Mouse (Mus musculus) liver, embryonic 15.5 days (tissue): ENCODE results near the gene Cog8. TPM values are rescaled to one million over a fixed set of nuclear protein-coding genes. Genes with fewer than 3 reads are reported as not detected.

ENCODE experiments used
- ATAC-seq: fragments of 200-750 bp; cut with Nextera tagmentation; 2 replicates; pipeline ENCODE4 v1.8.0; 2017; ENCODE audit warnings: moderate number of reproducible peaks, mild to moderate bottlenecking, moderate library complexity; ENCODE audit not compliant: insufficient read depth
- H3K27ac ChIP-seq: fragments of 300-500 bp; sonication (generic); replicated peaks from 2 replicates; pipeline ENCODE4 v1.5.1; 2015; ENCODE audit warnings: mild to moderate bottlenecking, inconsistent platforms
- H3K27me3 ChIP-seq: fragments of 300-500 bp; sonication (generic); 2 replicates; pipeline ENCODE4 v1.6.1; 2015; ENCODE audit warnings: mild to moderate bottlenecking, inconsistent platforms
- H3K36me3 ChIP-seq: fragments of 300-500 bp; sonication (generic); replicated peaks from 2 replicates; pipeline ENCODE4 v1.6.1; 2015; ENCODE audit warnings: moderate library complexity, mild to moderate bottlenecking, inconsistent platforms
- H3K4me1 ChIP-seq: fragments of 300-500 bp; sonication (generic); replicated peaks from 2 replicates; pipeline ENCODE4 v1.6.1; 2015; ENCODE audit warnings: inconsistent platforms
- H3K4me2 ChIP-seq: fragments of 300-500 bp; sonication (generic); 2 replicates; pipeline ENCODE4 v1.6.1; 2015; ENCODE audit warnings: moderate library complexity, mild to moderate bottlenecking, inconsistent platforms
- H3K4me3 ChIP-seq: fragments of 300-500 bp; sonication (generic); replicated peaks from 2 replicates; pipeline ENCODE4 v1.5.1; 2015; ENCODE audit warnings: mild to moderate bottlenecking, inconsistent platforms
- H3K9ac ChIP-seq: fragments of 300-500 bp; sonication (generic); 2 replicates; pipeline ENCODE4 v1.6.1; 2015; ENCODE audit warnings: moderate library complexity, mild to moderate bottlenecking, inconsistent platforms
- H3K9me3 ChIP-seq: fragments of 300-500 bp; sonication (generic); replicated peaks from 2 replicates; pipeline ENCODE4 v1.6.1; 2016; ENCODE audit warnings: inconsistent platforms
- WGBS: fragments of 180-500 bp; shearing (Covaris S2); methylation state at CpG from one replicate; pipeline ENCODE4 v1.1.7; 2015; ENCODE audit warnings: mixed read lengths; ENCODE audit not compliant: insufficient replicate concordance; 5-methylcytosine and 5-hydroxymethylcytosine counted together
- polyA plus RNA-seq: library from polyadenylated mRNA; unstranded; fragments of >200 nt; fragmentation: Nextera tagmentation; extraction: Ambion mirVana; gene quantifications from 2 replicates; pipeline ENCODE4 v1.2.1, GENCODE M21; 2015

The Cog8 gene
- polyA plus RNA-seq, 1 experiment from 2014 or later = 17.9 TPM

GRCm38 (mm10) chr8:107074128-107074527 lies 17.6 kb upstream of the Cog8 start:
- H3K4me3 ChIP-seq = no peak overlapping the region
- H3K27ac ChIP-seq = no peak overlapping the region
- peaks cover 85% of the 10 kb centered on the region for H3K36me3 ChIP-seq
- no peaks in the 10 kb centered on the region for H3K27me3 ChIP-seq
- no peak overlapping the region for H3K9ac ChIP-seq
- no peaks in the 10 kb centered on the region for H3K9me3 ChIP-seq
- no peaks in the 10 kb centered on the region for H3K4me1 ChIP-seq
- no peak overlapping the region for H3K4me2 ChIP-seq
- ATAC-seq = no peak
- WGBS = 69% methylated on average over 1 of the region's 1 CpGs

- no peak overlapping the region for H3K4me2 ChIP-seq
- H3K27me3 ChIP-seq = no peaks in the 10 kb centered on the region
- H3K9me3 ChIP-seq = no peaks in the 10 kb centered on the region
- H3K27ac ChIP-seq = no peak overlapping the region
- no peak overlapping the region for H3K9ac ChIP-seq
- H3K4me3 ChIP-seq = no peak overlapping the region
- H3K36me3 ChIP-seq = peaks cover 83% of the 10 kb centered on the region
- ATAC-seq = no peak
- no peaks in the 10 kb centered on the region for H3K4me1 ChIP-seq
- 69% methylated on average over 4 of the region's 4 CpGs for WGBS
These were observed 17.2 kb upstream of the Cog8 start for GRCm38 (mm10) chr8:107073706-107074105.

DNA sequence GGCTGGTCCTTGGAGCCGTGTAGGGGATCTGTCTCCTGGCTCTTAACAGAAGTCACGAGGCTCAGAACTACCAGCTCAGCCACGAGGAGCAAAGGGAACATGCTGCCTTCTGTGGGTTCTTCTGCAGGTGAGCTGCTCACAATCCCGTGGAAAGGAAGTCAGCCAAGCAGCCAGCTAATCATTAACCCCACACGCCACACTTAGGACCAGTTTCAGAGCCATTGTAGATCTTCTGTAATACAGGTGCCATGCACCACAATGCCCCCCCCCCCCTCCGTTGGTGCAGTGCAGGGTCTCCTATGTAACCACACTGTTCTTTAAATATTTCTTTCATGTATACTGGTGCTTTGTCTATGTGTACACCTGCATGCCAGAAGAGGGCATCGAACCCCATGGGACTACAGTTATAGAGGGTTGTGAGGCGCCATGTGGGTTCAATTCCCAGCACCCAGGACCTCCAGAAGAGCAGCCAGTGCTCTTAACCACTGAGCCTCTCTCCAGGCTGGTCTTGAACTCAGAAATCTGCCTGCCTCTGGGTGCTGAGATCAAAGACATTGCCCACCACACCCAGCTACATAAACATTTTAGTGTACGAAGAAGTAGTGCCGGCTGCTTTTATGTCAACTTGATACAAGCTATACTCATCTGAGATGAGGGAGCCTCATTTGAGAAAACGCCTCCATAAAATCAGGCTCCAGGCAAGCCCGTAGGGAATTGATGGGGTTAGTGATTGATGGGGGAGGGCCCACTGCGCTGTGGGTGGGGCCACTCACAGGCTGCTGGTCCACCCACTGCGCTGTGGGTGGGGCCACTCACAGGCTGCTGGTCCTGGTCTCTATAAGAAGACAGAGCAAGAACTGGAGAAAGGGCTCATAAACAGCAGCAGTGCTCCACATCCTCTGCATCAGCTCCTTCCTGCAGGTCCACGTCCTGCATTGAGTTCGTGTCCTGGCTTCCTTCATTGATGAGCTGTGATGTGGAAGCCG lies 9.3 kb upstream of the Cog8 start, which contains the start of gene Tmed6:
Tmed6 (minus strand) TSS at position 134 of the 986 bp plus-strand sequence.
- H3K27me3 ChIP-seq = no peaks in the 10 kb centered on the region
- H3K4me2 ChIP-seq = no peak within 1 kb of the TSS
- no peak within 1 kb of the TSS for H3K27ac ChIP-seq
- WGBS = 44% methylated on average over 17 of the region's 17 CpGs
- H3K9me3 ChIP-seq = no peaks in the 10 kb centered on the region
- H3K4me3 ChIP-seq = no peak within 1 kb of the TSS
- H3K9ac ChIP-seq = no peak within 1 kb of the TSS
- peak; percentile 73 for ATAC-seq
- H3K36me3 ChIP-seq = peaks cover 19% of the 10 kb centered on the region
- H3K4me1 ChIP-seq = peaks cover 4% of the 10 kb centered on the region

DNA sequence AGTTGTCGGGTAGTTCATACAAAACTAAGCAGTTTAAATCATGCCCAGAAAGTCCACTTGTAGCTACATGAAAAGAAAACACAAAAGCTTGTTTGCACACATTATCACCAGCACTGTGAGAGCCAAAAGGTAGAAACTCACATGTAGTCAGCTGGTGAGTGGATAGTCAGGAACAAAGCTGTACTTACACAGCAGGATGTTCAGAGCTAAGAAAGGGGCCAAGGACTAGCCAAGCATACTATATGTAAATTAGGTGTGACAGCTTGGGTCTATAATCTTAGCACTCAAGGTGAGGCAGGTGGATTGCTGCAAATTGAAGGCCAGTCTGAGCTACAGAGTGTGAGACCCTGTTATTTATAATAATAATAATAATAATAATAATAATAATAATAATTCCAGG lies 6.1 kb upstream of the Cog8 start:
- Histone ChIP-seq H3K27me3 (no peaks in the 10 kb centered on the region), H3K9me3 (no peaks in the 10 kb centered on the region), H3K27ac (no peak overlapping the region), H3K9ac (no peak overlapping the region), H3K36me3 (peaks cover 12% of the 10 kb centered on the region), H3K4me3 (no peak overlapping the region), H3K4me1 (peaks cover 14% of the 10 kb centered on the region), H3K4me2 (no peak overlapping the region)
- WGBS = 85% methylated on average over 1 of the region's 1 CpGs
- no peak for ATAC-seq

- H3K4me3 ChIP-seq = peak overlapping the region; percentile 100
- peak overlapping the region; percentile 81 for H3K4me2 ChIP-seq
- H3K4me1 ChIP-seq = peaks cover 32% of the 10 kb centered on the region
- under 1% methylated on average over 33 of the region's 33 CpGs for WGBS
- peak overlapping the region; percentile 60 for H3K9ac ChIP-seq
- ATAC-seq = peak; percentile 40
- no peaks in the 10 kb centered on the region for H3K9me3 ChIP-seq
- peak overlapping the region; percentile 89 for H3K27ac ChIP-seq
- H3K36me3 ChIP-seq = peaks cover 44% of the 10 kb centered on the region
- no peaks in the 10 kb centered on the region for H3K27me3 ChIP-seq
These were observed 482 bp upstream of the Cog8 start for GRCm38 (mm10) chr8:107056973-107057369.

- no peak overlapping the region for H3K9ac ChIP-seq
- no peak for ATAC-seq
- peaks cover 63% of the 10 kb centered on the region for H3K36me3 ChIP-seq
- H3K27me3 ChIP-seq = no peaks in the 10 kb centered on the region
- H3K4me3 ChIP-seq = no peak overlapping the region
- H3K4me1 ChIP-seq = peaks cover 45% of the 10 kb centered on the region
- H3K9me3 ChIP-seq = no peaks in the 10 kb centered on the region
- H3K4me2 ChIP-seq = no peak overlapping the region
- 87% methylated on average over 8 of the region's 8 CpGs for WGBS
- no peak overlapping the region for H3K27ac ChIP-seq
These were observed 4.4 kb downstream of the Cog8 start for GRCm38 (mm10) chr8:107052046-107052445.

GRCm38 (mm10) chr8:107049480-107049879 lies 7.0 kb downstream of the Cog8 start:
- Histone ChIP-seq H3K9ac (no peak overlapping the region), H3K4me1 (peaks cover 32% of the 10 kb centered on the region), H3K27ac (peak overlapping the region; percentile 83; the same call in 1 of the 2 replicates), H3K4me2 (peak overlapping the region; percentile 90), H3K4me3 (peak overlapping the region; percentile 73; the same call in 1 of the 2 replicates), H3K27me3 (no peaks in the 10 kb centered on the region), H3K36me3 (peaks cover 82% of the 10 kb centered on the region), H3K9me3 (no peaks in the 10 kb centered on the region)
- no peak for ATAC-seq
- WGBS = 75% methylated on average over 4 of the region's 4 CpGs

GRCm38 (mm10) chr8:107048061-107048941 lies 8.2 kb downstream of the Cog8 start, which contains the start of gene Pdf:
Pdf (minus strand) TSS chr8:107048614.
- Histone ChIP-seq H3K27ac (peak within 1 kb of the TSS; percentile 83), H3K9ac (peak within 1 kb of the TSS; percentile 70), H3K27me3 (no peaks in the 10 kb centered on the region), H3K9me3 (no peaks in the 10 kb centered on the region), H3K4me1 (peaks cover 32% of the 10 kb centered on the region), H3K4me2 (peak within 1 kb of the TSS; percentile 90), H3K36me3 (peaks cover 82% of the 10 kb centered on the region), H3K4me3 (peak within 1 kb of the TSS; percentile 73)
- under 1% methylated on average over 87 of the region's 87 CpGs for whole genome bisulfite sequencing
- peak; percentile 75 for ATAC-seq

DNA sequence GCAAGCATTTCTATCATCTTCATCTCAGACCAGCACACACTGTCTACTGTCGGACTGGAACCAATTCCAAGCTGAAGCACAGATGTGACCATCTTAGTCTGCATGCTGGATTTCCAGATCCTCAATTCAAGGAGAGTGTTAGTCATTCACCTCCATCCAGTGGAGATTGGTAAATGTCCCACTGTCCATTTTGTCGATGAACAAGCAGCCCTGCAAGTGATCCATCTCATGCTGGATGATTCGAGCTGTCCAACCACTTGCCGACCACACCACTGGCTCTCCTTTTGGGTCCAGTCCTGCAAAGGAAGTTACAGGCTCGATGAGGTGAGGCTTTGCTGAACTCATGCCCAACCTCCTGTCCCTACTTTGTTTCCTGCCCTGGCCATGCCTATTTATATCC lies 9.5 kb downstream of the Cog8 start:
- H3K9ac ChIP-seq = no peak overlapping the region
- H3K4me2 ChIP-seq = peak overlapping the region; percentile 90
- H3K4me1 ChIP-seq = peaks cover 32% of the 10 kb centered on the region
- no peaks in the 10 kb centered on the region for H3K9me3 ChIP-seq
- H3K27ac ChIP-seq = no peak overlapping the region
- H3K27me3 ChIP-seq = no peaks in the 10 kb centered on the region
- H3K4me3 ChIP-seq = no peak overlapping the region
- 65% methylated on average over 5 of the region's 5 CpGs for WGBS
- peaks cover 82% of the 10 kb centered on the region for H3K36me3 ChIP-seq
- ATAC-seq = no peak

GRCm38 (mm10) chr8:107045478-107045877 lies 11.0 kb downstream of the Cog8 start:
- Histone ChIP-seq H3K4me1 (peaks cover 32% of the 10 kb centered on the region), H3K27ac (no peak overlapping the region), H3K4me2 (no peak overlapping the region), H3K27me3 (no peaks in the 10 kb centered on the region), H3K36me3 (peaks cover 82% of the 10 kb centered on the region), H3K9ac (no peak overlapping the region), H3K9me3 (no peaks in the 10 kb centered on the region), H3K4me3 (no peak overlapping the region)
- 85% methylated on average over 6 of the region's 6 CpGs for WGBS
- no peak for ATAC-seq

- 50% methylated on average over 7 of the region's 7 CpGs for WGBS
- Histone ChIP-seq H3K4me2 (no peak overlapping the region), H3K4me1 (no peaks in the 10 kb centered on the region), H3K27ac (no peak overlapping the region), H3K36me3 (peaks cover 78% of the 10 kb centered on the region), H3K27me3 (no peaks in the 10 kb centered on the region), H3K9me3 (no peaks in the 10 kb centered on the region), H3K4me3 (no peak overlapping the region), H3K9ac (no peak overlapping the region)
- ATAC-seq = no peak
These were observed 15.9 kb downstream of the Cog8 start for GRCm38 (mm10) chr8:107040632-107041031.
